In genomic region chr15:89195261-89195681, GRCm38 (mm10) we compare ENCODE assay signal across 8 mouse cellular contexts. TPM values are rescaled to one million over a fixed set of nuclear protein-coding genes. Genes with fewer than 3 reads are reported as not detected.
DNase-seq lines count a peak whose midpoint lies in the region; ATAC-seq lines count a peak whose summit lies in the region.

No protein-coding gene starts in this region.

- no peaks in the 10 kb centered on the region; the same call in 1 of the 2 replicates for H3K36me3 ChIP-seq in lung, embryonic 16.5 days (ENCODE audit: control insufficient read depth, insufficient read depth, low read length)
- H3K36me3 ChIP-seq in hindbrain, embryonic 16.5 days (ENCODE audit: control insufficient read depth, insufficient read depth, low read length): peaks cover 3% of the 10 kb centered on the region; the same call in 1 of the 2 replicates
- H3K36me3 ChIP-seq in midbrain, embryonic 14.5 days (ENCODE audit: control insufficient read depth, insufficient read depth, low read length): peaks cover 19% of the 10 kb centered on the region

- peak overlapping the region; percentile 100 for H3K9ac ChIP-seq in lung, embryonic 16.5 days (ENCODE audit: low read length)
- H3K9ac ChIP-seq in hindbrain, embryonic 16.5 days (ENCODE audit: low read depth, low read length): peak overlapping the region; percentile 95
- H3K9ac ChIP-seq in midbrain, embryonic 14.5 days (replicated peaks; ENCODE audit: low read length): peak overlapping the region; percentile 99

- no peaks in the 10 kb centered on the region for H3K27me3 ChIP-seq in lung, embryonic 16.5 days (ENCODE audit: control insufficient read depth, insufficient read depth, low read depth, low read length)
- H3K27me3 ChIP-seq in hindbrain, embryonic 16.5 days (replicated peaks; ENCODE audit: control insufficient read depth, insufficient read depth, low read length): no peaks in the 10 kb centered on the region
- no peaks in the 10 kb centered on the region for H3K27me3 ChIP-seq in midbrain, embryonic 14.5 days (ENCODE audit: control insufficient read depth, insufficient read depth, low read length)

- no peak for DNase-seq in lung, postnatal 25 days (ENCODE audit: low spot score)
- peak; percentile 64 for DNase-seq in embryo, embryonic 9.5 days (ENCODE audit: extremely low spot score)
- DNase-seq in midbrain, embryonic 14.5 days: peak; percentile 52
- no peak for DNase-seq in gastrocnemius, adult 8-10 months (ENCODE audit: low spot score in 2 of 2)
- DNase-seq in cerebellum, adult 11-12 months: no peak

- H3K4me3 ChIP-seq in lung, embryonic 16.5 days (ENCODE audit: low read length): peak overlapping the region; percentile 100
- peak overlapping the region; percentile 83 for H3K4me3 ChIP-seq in hindbrain, embryonic 16.5 days (ENCODE audit: low read length)
- H3K4me3 ChIP-seq in midbrain, embryonic 14.5 days (replicated peaks; ENCODE audit: low read depth, low read length): peak overlapping the region; percentile 93

- 47% methylated on average over 6 of the region's 6 CpGs for WGBS in lung, embryonic 16.5 days
- WGBS in hindbrain, embryonic 16.5 days: 21% methylated on average over 6 of the region's 6 CpGs
- WGBS in midbrain, embryonic 14.5 days: 28% methylated on average over 6 of the region's 6 CpGs

- H3K4me1 ChIP-seq in lung, embryonic 16.5 days (replicated peaks; ENCODE audit: control insufficient read depth, insufficient read depth, low read length): peaks cover 13% of the 10 kb centered on the region
- H3K4me1 ChIP-seq in hindbrain, embryonic 16.5 days (ENCODE audit: control insufficient read depth, insufficient read depth, low read depth, low read length): peaks cover 9% of the 10 kb centered on the region
- H3K4me1 ChIP-seq in midbrain, embryonic 14.5 days (ENCODE audit: control insufficient read depth, insufficient read depth, low read length): peaks cover 15% of the 10 kb centered on the region

- no peak for ATAC-seq in lung, embryonic 16.5 days (ENCODE audit: low read depth)
- no peak for ATAC-seq in hindbrain, embryonic 16.5 days
- ATAC-seq in midbrain, embryonic 14.5 days (ENCODE audit: low FRiP score, low TSS enrichment): no peak
- ATAC-seq in activated CD4-positive, CD25-positive, alpha-beta regulatory T cell, adult 4 months: no peak

- H3K27ac ChIP-seq in lung, embryonic 16.5 days (ENCODE audit: low read length): peak overlapping the region; percentile 99
- peak overlapping the region; percentile 98 for H3K27ac ChIP-seq in hindbrain, embryonic 16.5 days (ENCODE audit: low read depth, low read length)
- H3K27ac ChIP-seq in midbrain, embryonic 14.5 days (replicated peaks; ENCODE audit: low read depth, low read length): peak overlapping the region; percentile 97

- peak overlapping the region; percentile 92 for H3K4me2 ChIP-seq in lung, embryonic 16.5 days (ENCODE audit: low read depth, low read length)
- peak overlapping the region; percentile 65 for H3K4me2 ChIP-seq in hindbrain, embryonic 16.5 days (ENCODE audit: low read length)
- peak overlapping the region; percentile 67 for H3K4me2 ChIP-seq in midbrain, embryonic 14.5 days (ENCODE audit: low read length)

- H3K9me3 ChIP-seq in lung, embryonic 16.5 days (ENCODE audit: control insufficient read depth, low read length): no peaks in the 10 kb centered on the region
- H3K9me3 ChIP-seq in hindbrain, embryonic 16.5 days (ENCODE audit: control insufficient read depth, low read length): no peaks in the 10 kb centered on the region
- no peaks in the 10 kb centered on the region for H3K9me3 ChIP-seq in midbrain, embryonic 14.5 days (ENCODE audit: control insufficient read depth, low read length)

RNA-seq across cellular contexts. Expression of gene Dennd6b, which starts 1.0 kb away (rescaled TPM):
- 12.2 and 12.5 TPM in 2 replicates for polyA plus RNA-seq in lung, embryonic 16.5 days (2015; fragmentation: Nextera tagmentation; extraction: Ambion mirVana)
- 86.6 and 93.2 TPM in 2 replicates for polyA plus RNA-seq in hindbrain, embryonic 16.5 days (2015; fragmentation: Nextera tagmentation; extraction: Ambion mirVana)
- polyA plus RNA-seq in midbrain, embryonic 14.5 days (2014; fragmentation: Nextera tagmentation; extraction: Ambion mirVana): 85.2 and 117 TPM in 2 replicates
- total RNA-seq in gastrocnemius, adult 8-10 months (2022): 1 to 10 TPM; 8.3 to 9.4 (median 9.2) TPM
- 1 to 10 TPM; 7.7 to 8.4 TPM for polyA plus RNA-seq in activated CD4-positive, CD25-positive, alpha-beta regulatory T cell, adult 4 months (2017; shearing (Covaris generic))

RNA-seq across cellular contexts. Expression of gene Plxnb2, which starts 14.7 kb away (rescaled TPM):
- polyA plus RNA-seq in lung, embryonic 16.5 days (2015; fragmentation: Nextera tagmentation; extraction: Ambion mirVana): 134 and 139 TPM in 2 replicates
- 85.2 and 106 TPM in 2 replicates for polyA plus RNA-seq in hindbrain, embryonic 16.5 days (2015; fragmentation: Nextera tagmentation; extraction: Ambion mirVana)
- polyA plus RNA-seq in midbrain, embryonic 14.5 days (2014; fragmentation: Nextera tagmentation; extraction: Ambion mirVana): 86.4 and 107 TPM in 2 replicates
- 1 to 10 TPM; 4.5 to 6.3 (median 5.3) TPM for total RNA-seq in gastrocnemius, adult 8-10 months (2022)
- polyA plus RNA-seq in activated CD4-positive, CD25-positive, alpha-beta regulatory T cell, adult 4 months (2017; shearing (Covaris generic)): 1 to 10 TPM; 1.0 to 2.1 TPM

RNA-seq across cellular contexts. Expression of gene Ppp6r2, which starts 16.1 kb away (rescaled TPM):
- 25.7 and 26.4 TPM in 2 replicates for polyA plus RNA-seq in lung, embryonic 16.5 days (2015; fragmentation: Nextera tagmentation; extraction: Ambion mirVana)
- 59.4 and 71.5 TPM in 2 replicates for polyA plus RNA-seq in hindbrain, embryonic 16.5 days (2015; fragmentation: Nextera tagmentation; extraction: Ambion mirVana)
- 88.6 and 90.0 TPM in 2 replicates for polyA plus RNA-seq in midbrain, embryonic 14.5 days (2014; fragmentation: Nextera tagmentation; extraction: Ambion mirVana)
- total RNA-seq in gastrocnemius, adult 8-10 months (2022): 100 to 1,000 TPM in 3 of 4 experiments, 10 to 100 TPM in 1; 97.2 to 102 (median 101) TPM
- polyA plus RNA-seq in activated CD4-positive, CD25-positive, alpha-beta regulatory T cell, adult 4 months (2017; shearing (Covaris generic)): 10 to 100 TPM; 20.8 to 25.1 TPM

RNA-seq across cellular contexts. Expression of gene Mapk11, which starts 45.8 kb away (rescaled TPM):
- polyA plus RNA-seq in lung, embryonic 16.5 days (2015; fragmentation: Nextera tagmentation; extraction: Ambion mirVana): 9.6 and 10.3 TPM in 2 replicates
- polyA plus RNA-seq in hindbrain, embryonic 16.5 days (2015; fragmentation: Nextera tagmentation; extraction: Ambion mirVana): 23.7 and 28.3 TPM in 2 replicates
- polyA plus RNA-seq in midbrain, embryonic 14.5 days (2014; fragmentation: Nextera tagmentation; extraction: Ambion mirVana): 23.7 and 27.9 TPM in 2 replicates
- 1 to 10 TPM in 2 of 4 experiments, under 1 TPM in 2; 0.70 to 1.3 (median 0.97) TPM for total RNA-seq in gastrocnemius, adult 8-10 months (2022)
- polyA plus RNA-seq in activated CD4-positive, CD25-positive, alpha-beta regulatory T cell, adult 4 months (2017; shearing (Covaris generic)): 10 to 100 TPM; 21.2 to 22.5 TPM

RNA-seq across cellular contexts. Expression of gene Mapk12, which starts 54.8 kb away (rescaled TPM):
- polyA plus RNA-seq in lung, embryonic 16.5 days (2015; fragmentation: Nextera tagmentation; extraction: Ambion mirVana): 12.2 and 13.9 TPM in 2 replicates
- 4.1 and 4.4 TPM in 2 replicates for polyA plus RNA-seq in hindbrain, embryonic 16.5 days (2015; fragmentation: Nextera tagmentation; extraction: Ambion mirVana)
- polyA plus RNA-seq in midbrain, embryonic 14.5 days (2014; fragmentation: Nextera tagmentation; extraction: Ambion mirVana): 4.1 and 4.6 TPM in 2 replicates
- 100 to 1,000 TPM; 123 to 153 (median 139) TPM for total RNA-seq in gastrocnemius, adult 8-10 months (2022)
- polyA plus RNA-seq in activated CD4-positive, CD25-positive, alpha-beta regulatory T cell, adult 4 months (2017; shearing (Covaris generic)): 1 to 10 TPM; 1.1 to 2.1 TPM

Comparison
In these comparisons a context has a peak if more than half of its experiments do, and no peak if none do; other contexts are left out.
1. DNase-seq: peak in embryo, embryonic 9.5 days (single experiment) and midbrain, embryonic 14.5 days (single experiment); none in lung, postnatal 25 days (single experiment), gastrocnemius, adult 8-10 months (0 of 2) and cerebellum, adult 11-12 months (single experiment).
2. RNA of gene Plxnb2, which starts 14.7 kb away (polyA plus RNA-seq): 134 to 139 TPM in lung, embryonic 16.5 days, 86.4 to 107 TPM in midbrain, embryonic 14.5 days and 85.2 to 106 TPM in hindbrain, embryonic 16.5 days; 1.0 to 2.1 TPM in activated CD4-positive, CD25-positive, alpha-beta regulatory T cell, adult 4 months; every median in the first group is over 10 times any median in the second.
3. Peak in every context shown above with its lines, with median percentiles within 50 percentile points of each other: H3K27ac ChIP-seq, H3K4me2 ChIP-seq, H3K4me3 ChIP-seq and H3K9ac ChIP-seq.